Mouse (Mus musculus) small intestine, adult 2 months (tissue): Measurements from ENCODE around the gene Rpp25l. TPM values are rescaled to one million over a fixed set of nuclear protein-coding genes. Genes with fewer than 3 reads are reported as not detected.
"Not testable (repeated sequence)": the region's sequence is repeated elsewhere in the genome, so short reads cannot be mapped to it uniquely, and the experiment has no call there.

ENCODE experiments used
- H3K27ac ChIP-seq: fragments of 200-500 bp; 2 replicates; pipeline ENCODE4 v1.5.1; 2012; ENCODE audit warnings: low read depth, low read length, control low read depth, inconsistent platforms; ENCODE audit not compliant: insufficient read depth
- H3K27me3 ChIP-seq: fragments of 200-500 bp; 2 replicates; pipeline ENCODE4 v1.6.1; 2012; ENCODE audit warnings: mild to moderate bottlenecking, moderate library complexity, low read length, inconsistent platforms; ENCODE audit not compliant: control insufficient read depth, insufficient read depth
- H3K36me3 ChIP-seq: fragments of 200-500 bp; 2 replicates; pipeline ENCODE4 v1.6.1; 2012; ENCODE audit warnings: mild to moderate bottlenecking, low read length, control low read depth, inconsistent platforms; ENCODE audit not compliant: control insufficient read depth, insufficient read depth
- H3K4me1 ChIP-seq: fragments of 200-500 bp; 2 replicates; pipeline ENCODE4 v1.6.1; 2012; ENCODE audit warnings: low read length, inconsistent platforms, mixed read lengths; ENCODE audit not compliant: control insufficient read depth, insufficient read depth, insufficient read length
- H3K4me3 ChIP-seq: fragments of 200-500 bp; 2 replicates; pipeline ENCODE4 v1.5.1; 2012; ENCODE audit warnings: low read depth, mild to moderate bottlenecking, control low read depth, inconsistent platforms, low read length, moderate library complexity
- CTCF ChIP-seq: fragments of 200-500 bp; IDR thresholded peaks from 2 replicates; pipeline ENCODE4 v1.5.1; 2012; ENCODE audit warnings: low read depth, mild to moderate bottlenecking, control low read depth, inconsistent platforms, low read length, moderate library complexity, mixed read lengths; ENCODE audit not compliant: insufficient replicate concordance, insufficient read length; ENCODE audit errors: extremely low read depth
- POLR2A ChIP-seq: fragments of 200-500 bp; IDR thresholded peaks from 2 replicates; pipeline ENCODE4 v1.6.1; 2012; ENCODE audit warnings: low read depth, mild to moderate bottlenecking, control low read depth, inconsistent platforms, low read length, moderate library complexity
- WGBS: fragments of 180-500 bp; shearing (Covaris S2); methylation state at CpG from one replicate; pipeline ENCODE4 v1.1.7; 2018; 5-methylcytosine and 5-hydroxymethylcytosine counted together
- polyA plus RNA-seq: library from polyadenylated mRNA; depleted of rRNA; stranded (reverse); fragments of >200 nt; gene quantifications from 2 replicates; pipeline ENCODE4 v1.2.3, GENCODE M21; 2012

The Rpp25l gene
- polyA plus RNA-seq, 1 experiment = 48.7 TPM

DNA sequence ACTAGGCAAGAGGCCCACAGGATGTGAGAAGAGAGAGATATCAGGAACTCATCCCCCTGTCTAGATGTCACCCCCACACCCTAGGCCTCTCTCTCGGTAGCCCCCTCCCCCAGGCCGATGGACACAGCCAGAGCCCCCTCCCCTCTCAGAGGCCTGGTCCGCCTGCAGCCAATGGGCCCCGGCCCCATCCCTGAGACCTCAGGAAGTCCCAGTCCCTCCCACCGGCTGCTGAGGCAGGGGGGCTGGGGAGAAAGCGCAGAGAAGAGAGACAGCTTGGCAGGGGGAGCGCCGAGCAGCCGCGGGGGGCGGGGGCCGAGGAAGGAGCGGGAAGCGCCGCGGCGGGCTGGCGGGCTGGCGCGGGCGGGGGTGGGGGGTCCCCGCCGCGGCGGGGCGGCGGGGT lies 30.0 kb downstream of the Rpp25l start:
- H3K27me3 ChIP-seq, H3K4me1 ChIP-seq, H3K36me3 ChIP-seq, H3K27ac ChIP-seq, H3K4me3 ChIP-seq: not testable (repeated sequence)
- 7% methylated on average over 5 of the region's 27 CpGs for WGBS

GRCm38 (mm10) chr4:41682789-41683188 lies 30.5 kb downstream of the Rpp25l start:
- Histone ChIP-seq H3K4me3 (no peak overlapping the region), H3K27me3 (no peaks in the 10 kb centered on the region), H3K4me1 (no peaks in the 10 kb centered on the region), H3K27ac (no peak overlapping the region), H3K36me3 (no peaks in the 10 kb centered on the region)
- TF ChIP-seq CTCF (no peak), POLR2A (no peak)
- 33% methylated on average over 6 of the region's 6 CpGs for WGBS

DNA sequence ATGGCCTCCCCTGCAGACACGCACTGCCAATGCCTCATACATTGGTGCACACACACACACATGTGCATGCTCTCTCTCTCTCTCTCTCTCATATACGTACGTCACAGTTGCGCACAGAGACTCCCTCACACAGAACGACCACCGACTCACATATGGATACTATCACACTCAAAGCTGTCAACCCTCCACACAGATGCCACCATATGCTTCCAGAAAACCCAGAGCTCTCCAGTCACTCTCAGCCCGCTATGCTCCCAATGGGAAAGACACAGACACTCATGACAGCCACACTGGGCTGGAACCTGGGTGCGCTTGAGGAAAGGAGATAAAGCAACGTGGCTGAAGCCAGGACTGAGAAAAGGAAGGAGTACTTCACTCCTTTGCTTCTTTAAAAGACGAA lies 31.4 kb downstream of the Rpp25l start:
- TF ChIP-seq POLR2A (no peak), CTCF (no peak)
- H3K27ac ChIP-seq = no peak overlapping the region
- H3K27me3 ChIP-seq = no peaks in the 10 kb centered on the region
- 74% methylated on average over 10 of the region's 10 CpGs for WGBS
- H3K4me1 ChIP-seq = no peaks in the 10 kb centered on the region
- no peaks in the 10 kb centered on the region for H3K36me3 ChIP-seq
- H3K4me3 ChIP-seq = no peak overlapping the region

GRCm38 (mm10) chr4:41681176-41681575 lies 32.2 kb downstream of the Rpp25l start:
- Histone ChIP-seq H3K27ac (no peak overlapping the region), H3K4me1 (no peaks in the 10 kb centered on the region; the same call in 1 of the 2 replicates), H3K36me3 (no peaks in the 10 kb centered on the region), H3K27me3 (no peaks in the 10 kb centered on the region), H3K4me3 (no peak overlapping the region)
- TF ChIP-seq CTCF = no peak
- TF ChIP-seq POLR2A = no peak
- 38% methylated on average over 4 of the region's 4 CpGs for WGBS

GRCm38 (mm10) chr4:41679291-41679690 lies 34.0 kb downstream of the Rpp25l start:
- Histone ChIP-seq H3K36me3 (no peaks in the 10 kb centered on the region), H3K4me1 (no peaks in the 10 kb centered on the region; the same call in 1 of the 2 replicates), H3K27me3 (no peaks in the 10 kb centered on the region), H3K27ac (no peak overlapping the region), H3K4me3 (no peak overlapping the region)
- TF ChIP-seq POLR2A (no peak), CTCF (no peak)
- 82% methylated on average over 1 of the region's 2 CpGs for WGBS

GRCm38 (mm10) chr4:41678863-41679262 lies 34.5 kb downstream of the Rpp25l start:
- TF ChIP-seq CTCF (no peak), POLR2A (no peak)
- no peak overlapping the region for H3K27ac ChIP-seq
- no peak overlapping the region for H3K4me3 ChIP-seq
- no peaks in the 10 kb centered on the region; the same call in 1 of the 2 replicates for H3K4me1 ChIP-seq
- no peaks in the 10 kb centered on the region for H3K36me3 ChIP-seq
- 56% methylated on average over 6 of the region's 6 CpGs for WGBS
- H3K27me3 ChIP-seq = no peaks in the 10 kb centered on the region

- no peak for TF ChIP-seq POLR2A
- no peak for TF ChIP-seq CTCF
- no peaks in the 10 kb centered on the region for H3K36me3 ChIP-seq
- no peaks in the 10 kb centered on the region; the same call in 1 of the 2 replicates for H3K4me1 ChIP-seq
- H3K4me3 ChIP-seq = no peak overlapping the region
- H3K27me3 ChIP-seq = no peaks in the 10 kb centered on the region
- WGBS = 54% methylated on average over 13 of the region's 13 CpGs
- no peak overlapping the region for H3K27ac ChIP-seq
Measured at GRCm38 (mm10) chr4:41677006-41677629, 36.2 kb downstream of the Rpp25l start.

GRCm38 (mm10) chr4:41676248-41677005 lies 36.9 kb downstream of the Rpp25l start:
- no peaks in the 10 kb centered on the region; the same call in 1 of the 2 replicates for H3K4me1 ChIP-seq
- H3K4me3 ChIP-seq = no peak overlapping the region
- 57% methylated on average over 17 of the region's 17 CpGs for WGBS
- TF ChIP-seq CTCF = no peak
- TF ChIP-seq POLR2A = no peak
- H3K27me3 ChIP-seq = no peaks in the 10 kb centered on the region
- no peaks in the 10 kb centered on the region for H3K36me3 ChIP-seq
- H3K27ac ChIP-seq = no peak overlapping the region
